ENCODE assay signal across 8 mouse cellular contexts in genomic region chr2:158215283-158216117, GRCm38 (mm10). TPM values are rescaled to one million over a fixed set of nuclear protein-coding genes. Genes with fewer than 3 reads are reported as not detected.
DNase-seq lines count a peak whose midpoint lies in the region; ATAC-seq and TF ChIP-seq lines count a peak whose summit lies in the region.

No protein-coding gene starts in this region.

- H3K4me2 ChIP-seq in heart, embryonic 11.5 days: no peak overlapping the region
- H3K4me2 ChIP-seq in kidney, embryonic 15.5 days: peak overlapping the region; percentile 17
- no peak overlapping the region for H3K4me2 ChIP-seq in midbrain, embryonic 11.5 days

- no peak overlapping the region for H3K27ac ChIP-seq in heart, embryonic 11.5 days (ENCODE audit: low read depth, low read length)
- peak overlapping the region; percentile 89 for H3K27ac ChIP-seq in kidney, embryonic 15.5 days
- no peak overlapping the region for H3K27ac ChIP-seq in midbrain, embryonic 11.5 days (ENCODE audit: low read depth, low read length)

- peak; percentile 98 for DNase-seq in heart, adult 11 months
- DNase-seq in brain, embryonic 14.5 days (ENCODE audit: low read depth): peak; percentile 67
- peak; percentile 72 for DNase-seq in heart, adult 8-10 months (ENCODE audit: low spot score)
- DNase-seq in adrenal gland, postnatal 10 days: no peak
- DNase-seq in adrenal gland, adult 2 months: no peak
- no peak for DNase-seq in midbrain, embryonic 11.5 days (ENCODE audit: low spot score, missing footprints)

- H3K4me1 ChIP-seq in heart, embryonic 11.5 days (ENCODE audit: control insufficient read depth, insufficient read depth, low read length): 0 out of 2 replicates have a peak, but pooled peaks cover 4% of the 10 kb centered on the region
- peaks cover 50% of the 10 kb centered on the region for H3K4me1 ChIP-seq in kidney, embryonic 15.5 days
- no peaks in the 10 kb centered on the region; the same call in 1 of the 2 replicates for H3K4me1 ChIP-seq in midbrain, embryonic 11.5 days (ENCODE audit: control insufficient read depth, insufficient read depth, low read length)

- WGBS in heart, embryonic 11.5 days (ENCODE audit: insufficient replicate concordance): 55% methylated on average over 9 of the region's 9 CpGs
- WGBS in kidney, embryonic 15.5 days: 37% methylated on average over 9 of the region's 9 CpGs
- WGBS in midbrain, embryonic 11.5 days: 71% methylated on average over 9 of the region's 9 CpGs

- H3K9me3 ChIP-seq in heart, embryonic 11.5 days (replicated peaks; ENCODE audit: control insufficient read depth, low read length): no peaks in the 10 kb centered on the region
- H3K9me3 ChIP-seq in kidney, embryonic 15.5 days (replicated peaks): no peaks in the 10 kb centered on the region
- no peaks in the 10 kb centered on the region for H3K9me3 ChIP-seq in midbrain, embryonic 11.5 days (ENCODE audit: control insufficient read depth, low read length)

- TF ChIP-seq POLR2A in brain, embryonic 14.5 days (IDR thresholded peaks at IDR 0.05; ENCODE audit: borderline replicate concordance, extremely low read depth, insufficient read depth, insufficient read length, poor library complexity, severe bottlenecking): no peak

- H3K9ac ChIP-seq in heart, embryonic 11.5 days (ENCODE audit: low read depth, low read length): no peak overlapping the region
- no peak overlapping the region for H3K9ac ChIP-seq in kidney, embryonic 15.5 days
- H3K9ac ChIP-seq in midbrain, embryonic 11.5 days (ENCODE audit: low read length): no peak overlapping the region

- H3K4me3 ChIP-seq in heart, embryonic 11.5 days (ENCODE audit: low read depth, low read length): no peak overlapping the region
- no peak overlapping the region for H3K4me3 ChIP-seq in kidney, embryonic 15.5 days (replicated peaks)
- H3K4me3 ChIP-seq in midbrain, embryonic 11.5 days (ENCODE audit: low read depth, low read length): no peak overlapping the region

- TF ChIP-seq CTCF in brain, embryonic 14.5 days (IDR thresholded peaks at IDR 0.05; ENCODE audit: borderline replicate concordance, extremely low read depth, insufficient read depth, insufficient read length): no peak

- H3K36me3 ChIP-seq in heart, embryonic 11.5 days (ENCODE audit: control insufficient read depth, insufficient read depth, low read length): no peaks in the 10 kb centered on the region
- no peaks in the 10 kb centered on the region for H3K36me3 ChIP-seq in kidney, embryonic 15.5 days
- no peaks in the 10 kb centered on the region for H3K36me3 ChIP-seq in midbrain, embryonic 11.5 days (ENCODE audit: control insufficient read depth, insufficient read depth, low read length)

- ATAC-seq in heart, embryonic 11.5 days (replicated peaks; ENCODE audit: insufficient number of reproducible peaks, low FRiP score, low TSS enrichment): no peak
- peak; percentile 84 for ATAC-seq in kidney, embryonic 15.5 days (replicated peaks; ENCODE audit: low FRiP score)
- ATAC-seq in midbrain, embryonic 11.5 days (ENCODE audit: low FRiP score): no peak

- no peaks in the 10 kb centered on the region for H3K27me3 ChIP-seq in heart, embryonic 11.5 days (ENCODE audit: control insufficient read depth, insufficient read depth, low read length)
- H3K27me3 ChIP-seq in kidney, embryonic 15.5 days: no peaks in the 10 kb centered on the region
- H3K27me3 ChIP-seq in midbrain, embryonic 11.5 days (ENCODE audit: control insufficient read depth, insufficient read depth, low read length): no peaks in the 10 kb centered on the region

RNA-seq across cellular contexts. Expression of gene D630003M21Rik, which starts 13.5 kb away (rescaled TPM):
- polyA plus RNA-seq in heart, embryonic 11.5 days (2014; fragmentation: Nextera tagmentation; extraction: Ambion mirVana): 0.37 and 0.57 TPM in 2 replicates
- polyA plus RNA-seq in brain, embryonic 14.5 days (2012; rRNA removed): 3.5 and 3.7 TPM in 2 replicates
- 1 to 10 TPM; 4.7 to 6.3 (median 5.5) TPM for total RNA-seq in heart, adult 8-10 months (2022)
- 6.2 and 7.7 TPM in 2 replicates for polyA plus RNA-seq in kidney, embryonic 15.5 days (2015; fragmentation: Nextera tagmentation; extraction: Ambion mirVana)
- 1 to 10 TPM; 2.6 to 3.3 TPM for total RNA-seq in adrenal gland, postnatal 10 days (2021)
- total RNA-seq in adrenal gland, adult 2 months (2021): 1 to 10 TPM; 1.4 to 4.1 TPM
- 3.1 and 6.5 TPM in 2 replicates for polyA plus RNA-seq in adrenal gland, adult 2 months (2012; rRNA removed)
- polyA plus RNA-seq in midbrain, embryonic 11.5 days (2014; fragmentation: Nextera tagmentation; extraction: Ambion mirVana): 0.92 and 0.94 TPM in 2 replicates

RNA-seq across cellular contexts. Expression of gene Bpi, which starts 42.4 kb away (rescaled TPM):
- not detected in 2 replicates for polyA plus RNA-seq in heart, embryonic 11.5 days (2014; fragmentation: Nextera tagmentation; extraction: Ambion mirVana)
- polyA plus RNA-seq in brain, embryonic 14.5 days (2012; rRNA removed): not detected in 2 replicates
- total RNA-seq in heart, adult 8-10 months (2022): not detected
- polyA plus RNA-seq in kidney, embryonic 15.5 days (2015; fragmentation: Nextera tagmentation; extraction: Ambion mirVana): 0.08 and 0.17 TPM in 2 replicates
- not detected for total RNA-seq in adrenal gland, postnatal 10 days (2021)
- not detected for total RNA-seq in adrenal gland, adult 2 months (2021)
- polyA plus RNA-seq in adrenal gland, adult 2 months (2012; rRNA removed): not detected in 2 replicates
- not detected in 2 replicates for polyA plus RNA-seq in midbrain, embryonic 11.5 days (2014; fragmentation: Nextera tagmentation; extraction: Ambion mirVana)

Comparison
In these comparisons a context has a peak if more than half of its experiments do, and no peak if none do; other contexts are left out.
1. DNase-seq: peak in heart, adult 11 months (single experiment), brain, embryonic 14.5 days (single experiment) and heart, adult 8-10 months (single experiment); none in adrenal gland, postnatal 10 days (single experiment), adrenal gland, adult 2 months (single experiment) and midbrain, embryonic 11.5 days (single experiment).